Mouse (Mus musculus): ENCODE data around the gene Slc41a2. TPM values are rescaled to one million over a fixed set of nuclear protein-coding genes. Genes with fewer than 3 reads are reported as not detected.

Slc41a2 gene
- 10.9 and 11.6 TPM in 2 replicates for polyA plus RNA-seq (2015; fragmentation: Nextera tagmentation; extraction: Ambion mirVana)

DNA sequence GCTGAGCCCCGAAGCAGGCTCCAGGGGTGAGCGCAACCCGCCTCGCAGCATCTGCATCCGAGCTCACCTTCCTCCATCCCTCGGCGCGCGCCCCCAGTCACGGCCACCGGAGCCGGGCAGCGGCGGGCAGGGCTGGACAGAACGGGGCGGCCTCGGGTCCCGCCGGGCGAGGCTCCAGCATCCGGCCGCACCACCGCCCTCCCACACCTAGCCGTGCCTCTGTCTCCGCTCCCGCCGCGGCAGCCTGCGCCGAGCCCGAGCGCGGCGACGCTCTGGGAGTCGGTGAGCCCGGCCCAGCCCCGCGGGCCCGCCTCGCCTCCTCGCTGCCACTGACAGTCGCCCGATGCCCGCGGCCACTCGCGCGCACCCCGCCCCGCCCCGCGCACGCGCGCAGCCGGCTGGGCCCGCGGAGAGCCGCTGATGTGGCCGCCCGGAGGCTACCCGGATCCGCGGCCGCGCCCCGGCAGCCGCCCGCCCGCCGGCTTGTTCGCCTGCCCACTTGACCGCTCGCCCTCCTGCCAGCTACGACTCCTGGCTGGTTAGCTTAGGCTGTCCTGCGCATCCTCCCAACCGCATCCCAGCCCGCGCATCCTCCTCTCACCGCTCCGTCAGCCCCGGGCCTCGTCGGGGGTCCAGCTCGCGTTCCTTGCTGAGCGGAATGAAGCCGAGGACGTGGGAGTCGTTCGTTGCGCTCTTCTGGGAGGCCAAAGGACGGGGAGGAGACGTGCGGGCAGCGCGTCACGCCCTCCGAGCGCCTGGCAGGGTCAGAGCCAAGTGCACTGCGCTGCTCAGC, at the start of gene Slc41a2:
Slc41a2 (minus strand) TSS at position 724 of the 793 bp plus-strand sequence.
- Histone ChIP-seq H3K27ac (ENCODE audit: low read length) (peak within 1 kb of the TSS; percentile 91), H3K4me2 (ENCODE audit: low read length) (peak within 1 kb of the TSS; percentile 78), H3K9ac (ENCODE audit: low read depth, low read length) (peak within 1 kb of the TSS; percentile 93), H3K36me3 (ENCODE audit: control insufficient read depth, insufficient read depth, low read length) (no peaks in the 10 kb centered on the region), H3K4me3 (ENCODE audit: low read depth, low read length) (peak within 1 kb of the TSS; percentile 83), H3K9me3 (replicated peaks; ENCODE audit: control insufficient read depth, low read length, poor library complexity, severe bottlenecking) (no peaks in the 10 kb centered on the region), H3K27me3 (ENCODE audit: control insufficient read depth, insufficient read depth, low read depth, low read length) (no peaks in the 10 kb centered on the region), H3K4me1 (ENCODE audit: control insufficient read depth, insufficient read depth, low read length) (no peaks in the 10 kb centered on the region)
- under 1% methylated on average over 89 of the region's 102 CpGs for WGBS
- ATAC-seq = peak; percentile 94

- Histone ChIP-seq H3K9ac (ENCODE audit: low read depth, low read length) (no peak overlapping the region), H3K27me3 (ENCODE audit: control insufficient read depth, insufficient read depth, low read depth, low read length) (no peaks in the 10 kb centered on the region), H3K4me1 (ENCODE audit: control insufficient read depth, insufficient read depth, low read length) (no peaks in the 10 kb centered on the region), H3K27ac (ENCODE audit: low read length) (no peak overlapping the region), H3K9me3 (replicated peaks; ENCODE audit: control insufficient read depth, low read length, poor library complexity, severe bottlenecking) (no peaks in the 10 kb centered on the region), H3K4me2 (ENCODE audit: low read length) (no peak overlapping the region), H3K4me3 (ENCODE audit: low read depth, low read length) (no peak overlapping the region), H3K36me3 (ENCODE audit: control insufficient read depth, insufficient read depth, low read length) (peaks cover 6% of the 10 kb centered on the region; the same call in 1 of the 2 replicates)
- ATAC-seq = no peak
- 98% methylated on average over 7 of the region's 7 CpGs for WGBS
Measured at GRCm38 (mm10) chr10:83385330-83385910, 47.7 kb upstream of the Slc41a2 start.

GRCm38 (mm10) chr10:83384456-83385215, 47.0 kb upstream of the Slc41a2 start:
- Histone ChIP-seq H3K4me2 (ENCODE audit: low read length) (no peak overlapping the region), H3K4me3 (ENCODE audit: low read depth, low read length) (no peak overlapping the region), H3K36me3 (ENCODE audit: control insufficient read depth, insufficient read depth, low read length) (peaks cover 7% of the 10 kb centered on the region; the same call in 1 of the 2 replicates), H3K4me1 (ENCODE audit: control insufficient read depth, insufficient read depth, low read length) (no peaks in the 10 kb centered on the region), H3K27me3 (ENCODE audit: control insufficient read depth, insufficient read depth, low read depth, low read length) (no peaks in the 10 kb centered on the region), H3K9ac (ENCODE audit: low read depth, low read length) (no peak overlapping the region), H3K9me3 (replicated peaks; ENCODE audit: control insufficient read depth, low read length, poor library complexity, severe bottlenecking) (no peaks in the 10 kb centered on the region), H3K27ac (ENCODE audit: low read length) (no peak overlapping the region)
- ATAC-seq = no peak
- 90% methylated on average over 8 of the region's 8 CpGs for WGBS

GRCm38 (mm10) chr10:83383863-83384262, 46.2 kb upstream of the Slc41a2 start:
- H3K27me3 ChIP-seq (ENCODE audit: control insufficient read depth, insufficient read depth, low read depth, low read length) = no peaks in the 10 kb centered on the region
- H3K4me2 ChIP-seq (ENCODE audit: low read length) = no peak overlapping the region
- no peak overlapping the region for H3K4me3 ChIP-seq (ENCODE audit: low read depth, low read length)
- H3K9me3 ChIP-seq (replicated peaks; ENCODE audit: control insufficient read depth, low read length, poor library complexity, severe bottlenecking) = no peaks in the 10 kb centered on the region
- H3K36me3 ChIP-seq (ENCODE audit: control insufficient read depth, insufficient read depth, low read length) = peaks cover 8% of the 10 kb centered on the region; the same call in 1 of the 2 replicates
- H3K27ac ChIP-seq (ENCODE audit: low read length) = no peak overlapping the region
- WGBS = 93% methylated on average over 13 of the region's 13 CpGs
- no peak for ATAC-seq
- no peaks in the 10 kb centered on the region for H3K4me1 ChIP-seq (ENCODE audit: control insufficient read depth, insufficient read depth, low read length)
- H3K9ac ChIP-seq (ENCODE audit: low read depth, low read length) = no peak overlapping the region

DNA sequence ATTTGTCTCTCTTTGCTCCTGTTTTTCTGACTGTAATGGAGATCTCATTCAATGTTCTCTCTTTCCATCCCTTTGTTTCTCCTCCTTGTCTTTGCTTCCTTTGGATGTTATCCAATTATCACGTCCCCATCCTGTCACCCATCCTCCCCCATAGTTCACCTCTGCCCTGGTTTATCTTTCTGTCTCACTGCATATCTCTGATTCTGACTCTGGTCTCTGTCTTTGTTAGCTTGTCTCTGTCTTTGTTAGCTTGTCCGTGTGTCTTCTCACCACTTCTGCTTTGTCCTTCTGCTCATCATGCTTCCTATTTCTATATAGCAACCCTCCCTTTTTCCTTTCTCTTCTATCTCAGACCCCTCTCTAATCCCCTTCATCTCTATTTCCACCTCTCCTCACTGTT, 45.3 kb upstream of the Slc41a2 start:
- Histone ChIP-seq H3K27me3 (ENCODE audit: control insufficient read depth, insufficient read depth, low read depth, low read length) (no peaks in the 10 kb centered on the region), H3K4me2 (ENCODE audit: low read length) (no peak overlapping the region), H3K27ac (ENCODE audit: low read length) (no peak overlapping the region), H3K36me3 (ENCODE audit: control insufficient read depth, insufficient read depth, low read length) (peaks cover 8% of the 10 kb centered on the region; the same call in 1 of the 2 replicates), H3K9ac (ENCODE audit: low read depth, low read length) (no peak overlapping the region), H3K4me3 (ENCODE audit: low read depth, low read length) (no peak overlapping the region), H3K9me3 (replicated peaks; ENCODE audit: control insufficient read depth, low read length, poor library complexity, severe bottlenecking) (no peaks in the 10 kb centered on the region), H3K4me1 (ENCODE audit: control insufficient read depth, insufficient read depth, low read length) (no peaks in the 10 kb centered on the region)
- 74% methylated on average over 2 of the region's 2 CpGs for WGBS
- ATAC-seq = no peak

DNA sequence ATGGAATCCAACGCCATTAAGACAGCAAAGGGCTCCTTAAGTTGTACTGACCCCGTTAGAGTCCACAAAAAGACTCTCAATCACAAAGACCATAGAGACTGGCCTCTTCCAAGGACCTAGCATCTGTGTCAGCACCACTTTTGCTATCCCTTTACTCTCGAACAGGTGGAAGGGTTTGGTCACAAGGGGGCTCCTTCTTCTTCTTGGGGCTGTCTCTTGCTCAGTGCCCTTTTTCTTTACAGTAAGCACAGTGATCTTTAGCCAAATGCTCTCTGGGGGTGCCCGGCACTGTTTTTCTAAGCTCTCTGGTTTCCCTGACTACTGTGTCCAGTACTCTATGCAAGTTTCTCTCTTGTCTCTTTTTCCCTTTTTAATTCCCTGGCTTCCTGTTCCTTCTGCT, 44.8 kb upstream of the Slc41a2 start:
- no peaks in the 10 kb centered on the region for H3K27me3 ChIP-seq (ENCODE audit: control insufficient read depth, insufficient read depth, low read depth, low read length)
- no peaks in the 10 kb centered on the region for H3K9me3 ChIP-seq (replicated peaks; ENCODE audit: control insufficient read depth, low read length, poor library complexity, severe bottlenecking)
- H3K4me1 ChIP-seq (ENCODE audit: control insufficient read depth, insufficient read depth, low read length) = no peaks in the 10 kb centered on the region
- H3K27ac ChIP-seq (ENCODE audit: low read length) = no peak overlapping the region
- no peak overlapping the region for H3K9ac ChIP-seq (ENCODE audit: low read depth, low read length)
- no peak for ATAC-seq
- H3K4me3 ChIP-seq (ENCODE audit: low read depth, low read length) = no peak overlapping the region
- 89% methylated on average over 4 of the region's 4 CpGs for whole genome bisulfite sequencing
- H3K4me2 ChIP-seq (ENCODE audit: low read length) = no peak overlapping the region
- peaks cover 8% of the 10 kb centered on the region; the same call in 1 of the 2 replicates for H3K36me3 ChIP-seq (ENCODE audit: control insufficient read depth, insufficient read depth, low read length)

- WGBS = 97% methylated on average over 2 of the region's 2 CpGs
- Histone ChIP-seq H3K9ac (ENCODE audit: low read depth, low read length) (no peak overlapping the region), H3K4me1 (ENCODE audit: control insufficient read depth, insufficient read depth, low read length) (no peaks in the 10 kb centered on the region), H3K27ac (ENCODE audit: low read length) (no peak overlapping the region), H3K36me3 (ENCODE audit: control insufficient read depth, insufficient read depth, low read length) (peaks cover 8% of the 10 kb centered on the region; the same call in 1 of the 2 replicates), H3K9me3 (replicated peaks; ENCODE audit: control insufficient read depth, low read length, poor library complexity, severe bottlenecking) (no peaks in the 10 kb centered on the region), H3K4me3 (ENCODE audit: low read depth, low read length) (no peak overlapping the region), H3K27me3 (ENCODE audit: control insufficient read depth, insufficient read depth, low read depth, low read length) (no peaks in the 10 kb centered on the region), H3K4me2 (ENCODE audit: low read length) (no peak overlapping the region)
- no peak for ATAC-seq
Measured at GRCm38 (mm10) chr10:83380501-83380900, 42.8 kb upstream of the Slc41a2 start.

- Histone ChIP-seq H3K4me2 (ENCODE audit: low read length) (no peak overlapping the region), H3K27ac (ENCODE audit: low read length) (no peak overlapping the region), H3K4me1 (ENCODE audit: control insufficient read depth, insufficient read depth, low read length) (no peaks in the 10 kb centered on the region), H3K36me3 (ENCODE audit: control insufficient read depth, insufficient read depth, low read length) (peaks cover 14% of the 10 kb centered on the region), H3K9me3 (replicated peaks; ENCODE audit: control insufficient read depth, low read length, poor library complexity, severe bottlenecking) (no peaks in the 10 kb centered on the region), H3K4me3 (ENCODE audit: low read depth, low read length) (no peak overlapping the region), H3K27me3 (ENCODE audit: control insufficient read depth, insufficient read depth, low read depth, low read length) (no peaks in the 10 kb centered on the region), H3K9ac (ENCODE audit: low read depth, low read length) (no peak overlapping the region)
- ATAC-seq = no peak
- 80% methylated on average over 9 of the region's 9 CpGs for WGBS
Measured at GRCm38 (mm10) chr10:83378083-83378833, 40.6 kb upstream of the Slc41a2 start.
